ENCODE assay signal across 24 mouse cellular contexts in the genomic region with DNA sequence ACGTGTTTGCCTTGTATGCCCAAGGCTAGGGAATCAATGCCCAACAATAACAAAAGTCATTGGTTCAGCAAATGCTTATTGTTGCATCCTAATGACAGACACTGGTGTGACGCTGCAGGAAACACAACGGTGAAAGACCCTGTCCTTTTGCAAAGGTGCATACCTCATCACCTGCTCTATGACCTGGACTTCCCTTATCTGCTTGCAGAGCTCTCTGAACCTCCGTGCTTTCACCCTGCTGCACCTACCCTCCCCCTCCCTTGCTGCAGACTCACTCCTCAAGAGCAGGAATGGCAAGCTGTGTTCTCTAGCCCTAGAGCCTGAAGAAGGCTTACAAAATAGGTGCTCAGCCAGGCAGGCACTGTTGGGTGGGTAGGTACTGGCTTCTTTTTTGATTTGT. TPM values are rescaled to one million over a fixed set of nuclear protein-coding genes. Genes with fewer than 3 reads are reported as not detected.
DNase-seq lines count a peak whose midpoint lies in the region; ATAC-seq and TF ChIP-seq lines count a peak whose summit lies in the region.
"Had no signal": no experiment of that assay in that cellular context is flagged by ENCODE, and none has a peak within 500 bp of the region (broad histone marks: within the 10 kb centered on the region; RNA-seq: fewer than 3 reads in every experiment).

No protein-coding gene starts in this region.

- no peak for TF ChIP-seq POLR2A in small intestine, adult 2 months (IDR thresholded peaks at IDR 0.05; ENCODE audit: low read depth, low read length)

- DNase-seq in liver: no peak
- peak; percentile 83 for DNase-seq in yolk sac, embryonic 10.5 days (ENCODE audit: low spot score)
- DNase-seq in left cerebral cortex, postnatal 36 days (ENCODE audit: low spot score in 2 of 2): no peak
- no peak for DNase-seq in forebrain, postnatal 0 days
- DNase-seq: adrenal gland, postnatal 10 days; adrenal gland, postnatal 36 days; B cell, adult 2 months; cerebellum, adult 18-20 months; cerebellum, adult 9-10 months; cerebellum, postnatal 14 days; gastrocnemius, postnatal 25 days; heart, adult 18-20 months; heart, postnatal 14 days; heart, postnatal 4 days had no signal

- H3K9ac ChIP-seq in liver, embryonic 16.5 days (ENCODE audit: low read depth, low read length): no peak overlapping the region
- no peak overlapping the region for H3K9ac ChIP-seq in intestine, embryonic 16.5 days (ENCODE audit: low read depth, low read length)
- no peak overlapping the region for H3K9ac ChIP-seq in forebrain, postnatal 0 days
- H3K9ac ChIP-seq: forebrain, embryonic 13.5 days; heart, embryonic 13.5 days; hindbrain, embryonic 14.5 days had no signal

- WGBS in liver, embryonic 16.5 days (ENCODE audit: insufficient replicate concordance): 58% methylated on average over 4 of the region's 4 CpGs
- WGBS in intestine, embryonic 16.5 days: 57% methylated on average over 4 of the region's 4 CpGs
- whole genome bisulfite sequencing in small intestine, adult 2 months: 42% methylated on average over 4 of the region's 4 CpGs
- 75% methylated on average over 4 of the region's 4 CpGs for WGBS in forebrain, postnatal 0 days

- no peak overlapping the region for H3K4me2 ChIP-seq in liver, embryonic 16.5 days (ENCODE audit: low read depth, low read length)
- no peak overlapping the region for H3K4me2 ChIP-seq in intestine, embryonic 16.5 days (ENCODE audit: low read depth, low read length)
- H3K4me2 ChIP-seq in forebrain, postnatal 0 days (ENCODE audit: low read depth): no peak overlapping the region
- H3K4me2 ChIP-seq: forebrain, embryonic 13.5 days; heart, embryonic 13.5 days; hindbrain, embryonic 14.5 days had no signal

- no peaks in the 10 kb centered on the region for H3K9me3 ChIP-seq in liver, embryonic 16.5 days (replicated peaks; ENCODE audit: control insufficient read depth, low read length)
- no peaks in the 10 kb centered on the region for H3K9me3 ChIP-seq in intestine, embryonic 16.5 days (ENCODE audit: control insufficient read depth, low read length)
- no peaks in the 10 kb centered on the region for H3K9me3 ChIP-seq in forebrain, postnatal 0 days (ENCODE audit: low read length)
- H3K9me3 ChIP-seq: forebrain, embryonic 10.5 days; forebrain, embryonic 13.5 days; G1E; heart, embryonic 13.5 days had no signal

- no peak for TF ChIP-seq CTCF in small intestine, adult 2 months (IDR thresholded peaks at IDR 0.05; ENCODE audit: extremely low read depth, insufficient read length, insufficient replicate concordance, low read depth, low read length)
- no peak for TF ChIP-seq CTCF in forebrain, postnatal 0 days (IDR thresholded peaks at IDR 0.05; ENCODE audit: low read depth)

- H3K27me3 ChIP-seq in liver, embryonic 16.5 days (ENCODE audit: control insufficient read depth, insufficient read depth, low read depth, low read length): no peaks in the 10 kb centered on the region
- no peaks in the 10 kb centered on the region for H3K27me3 ChIP-seq in intestine, embryonic 16.5 days (replicated peaks; ENCODE audit: control insufficient read depth, insufficient read depth, low read length)
- no peaks in the 10 kb centered on the region for H3K27me3 ChIP-seq in small intestine, adult 2 months (ENCODE audit: control insufficient read depth, insufficient read depth, low read length)
- H3K27me3 ChIP-seq in forebrain, postnatal 0 days (ENCODE audit: insufficient read depth, low read length): no peaks in the 10 kb centered on the region
- H3K27me3 ChIP-seq: CH12.LX; forebrain, embryonic 13.5 days; heart, embryonic 13.5 days; Patski had no signal

- H3K4me1 ChIP-seq in liver, embryonic 16.5 days (ENCODE audit: control insufficient read depth, low read depth, low read length): peaks cover 3% of the 10 kb centered on the region; the same call in 1 of the 2 replicates
- no peaks in the 10 kb centered on the region for H3K4me1 ChIP-seq in intestine, embryonic 16.5 days (ENCODE audit: control insufficient read depth, insufficient read depth, low read length)
- H3K4me1 ChIP-seq in small intestine, adult 2 months (ENCODE audit: control insufficient read depth, insufficient read depth, insufficient read length, low read length): peaks cover 16% of the 10 kb centered on the region; the same call in 1 of the 2 replicates
- H3K4me1 ChIP-seq in forebrain, postnatal 0 days (ENCODE audit: insufficient read depth): no peaks in the 10 kb centered on the region
- H3K4me1 ChIP-seq: forebrain, embryonic 10.5 days; forebrain, embryonic 13.5 days had no signal

- H3K36me3 ChIP-seq in liver, embryonic 16.5 days (ENCODE audit: control insufficient read depth, insufficient read depth): peaks cover 11% of the 10 kb centered on the region
- H3K36me3 ChIP-seq in intestine, embryonic 16.5 days (ENCODE audit: control insufficient read depth, insufficient read depth, low read length): peaks cover 11% of the 10 kb centered on the region
- peaks cover 10% of the 10 kb centered on the region for H3K36me3 ChIP-seq in small intestine, adult 2 months (ENCODE audit: control insufficient read depth, insufficient read depth, low read length)
- H3K36me3 ChIP-seq in forebrain, postnatal 0 days (ENCODE audit: insufficient read depth): peaks cover 26% of the 10 kb centered on the region

- no peak overlapping the region for H3K4me3 ChIP-seq in liver, embryonic 16.5 days (ENCODE audit: low read depth, low read length)
- no peak overlapping the region for H3K4me3 ChIP-seq in intestine, embryonic 16.5 days (ENCODE audit: low read length)
- H3K4me3 ChIP-seq in small intestine, adult 2 months (ENCODE audit: low read depth, low read length): no peak overlapping the region
- no peak overlapping the region for H3K4me3 ChIP-seq in forebrain, postnatal 0 days (ENCODE audit: low read depth, low read length)
- H3K4me3 ChIP-seq: forebrain, embryonic 10.5 days; forebrain, embryonic 13.5 days; heart, embryonic 13.5 days had no signal

- peak; percentile 57 for ATAC-seq in liver, embryonic 16.5 days (ENCODE audit: low read depth)
- ATAC-seq in intestine, embryonic 16.5 days: peak; percentile 70
- ATAC-seq in forebrain, postnatal 0 days: no peak
- ATAC-seq: forebrain, embryonic 13.5 days; Patski had no signal

- intact Hi-C loops in left cerebral cortex, postnatal 36 days (cut with DNase I): no loop called here

- no peak overlapping the region for H3K27ac ChIP-seq in liver, embryonic 16.5 days (ENCODE audit: low read length)
- no peak overlapping the region for H3K27ac ChIP-seq in intestine, embryonic 16.5 days (ENCODE audit: low read length)
- 0 out of 2 replicates have a peak overlapping the region, but pooled peaks have one; percentile 8 for H3K27ac ChIP-seq in small intestine, adult 2 months (ENCODE audit: insufficient read depth, low read depth, low read length)
- no peak overlapping the region for H3K27ac ChIP-seq in forebrain, postnatal 0 days (ENCODE audit: low read depth, low read length)
- H3K27ac ChIP-seq: forebrain, embryonic 10.5 days; forebrain, embryonic 13.5 days; heart, embryonic 13.5 days; hindbrain, embryonic 14.5 days had no signal

RNA-seq across cellular contexts. Expression of a gene that starts 15.8 kb away (rescaled TPM):
- polyA plus RNA-seq in liver, embryonic 16.5 days (2015; fragmentation: Nextera tagmentation; extraction: Ambion mirVana): 165 and 182 TPM in 2 replicates
- 193 and 196 TPM in 2 replicates for polyA plus RNA-seq in intestine, embryonic 16.5 days (2015; fragmentation: Nextera tagmentation; extraction: Ambion mirVana)
- polyA plus RNA-seq in small intestine, adult 2 months (2012; rRNA removed): 89.1 and 171 TPM in 2 replicates
- total RNA-seq in left cerebral cortex, postnatal 36 days (2021): 100 to 1,000 TPM; 460 to 526 TPM
- 303 and 330 TPM in 2 replicates for total RNA-seq in forebrain, postnatal 0 days (2014; rRNA removed)
- polyA plus RNA-seq in forebrain, postnatal 0 days (2015; fragmentation: Nextera tagmentation; extraction: Ambion mirVana): 413 and 423 TPM in 2 replicates

RNA-seq across cellular contexts. Expression of a gene that starts 15.9 kb away (rescaled TPM):
- polyA plus RNA-seq in liver, embryonic 16.5 days (2015; fragmentation: Nextera tagmentation; extraction: Ambion mirVana): 2.2 and 3.1 TPM in 2 replicates
- 7.6 and 8.2 TPM in 2 replicates for polyA plus RNA-seq in intestine, embryonic 16.5 days (2015; fragmentation: Nextera tagmentation; extraction: Ambion mirVana)
- 116 and 171 TPM in 2 replicates for polyA plus RNA-seq in small intestine, adult 2 months (2012; rRNA removed)
- 10 to 100 TPM; 64.9 to 80.2 TPM for total RNA-seq in left cerebral cortex, postnatal 36 days (2021)
- 106 and 107 TPM in 2 replicates for total RNA-seq in forebrain, postnatal 0 days (2014; rRNA removed)
- 75.4 and 91.8 TPM in 2 replicates for polyA plus RNA-seq in forebrain, postnatal 0 days (2015; fragmentation: Nextera tagmentation; extraction: Ambion mirVana)

RNA-seq across cellular contexts. Expression of a gene that starts 20.5 kb away (rescaled TPM):
- polyA plus RNA-seq in liver, embryonic 16.5 days (2015; fragmentation: Nextera tagmentation; extraction: Ambion mirVana): 7.9 and 8.6 TPM in 2 replicates
- 10.3 and 12.4 TPM in 2 replicates for polyA plus RNA-seq in intestine, embryonic 16.5 days (2015; fragmentation: Nextera tagmentation; extraction: Ambion mirVana)
- polyA plus RNA-seq in small intestine, adult 2 months (2012; rRNA removed): 0.95 and 3.8 TPM in 2 replicates
- total RNA-seq in left cerebral cortex, postnatal 36 days (2021): 10 to 100 TPM; 15.4 to 15.7 TPM
- total RNA-seq in forebrain, postnatal 0 days (2014; rRNA removed): 28.7 and 37.5 TPM in 2 replicates
- 29.4 and 32.2 TPM in 2 replicates for polyA plus RNA-seq in forebrain, postnatal 0 days (2015; fragmentation: Nextera tagmentation; extraction: Ambion mirVana)

RNA-seq across cellular contexts. Expression of a gene that starts 43.6 kb away (rescaled TPM):
- polyA plus RNA-seq in liver, embryonic 16.5 days (2015; fragmentation: Nextera tagmentation; extraction: Ambion mirVana): 0.50 and 0.61 TPM in 2 replicates
- 4.3 and 5.1 TPM in 2 replicates for polyA plus RNA-seq in intestine, embryonic 16.5 days (2015; fragmentation: Nextera tagmentation; extraction: Ambion mirVana)
- polyA plus RNA-seq in small intestine, adult 2 months (2012; rRNA removed): 44.3 and 51.3 TPM in 2 replicates
- total RNA-seq in left cerebral cortex, postnatal 36 days (2021): 10 to 100 TPM in 1 of 2 experiments, 1 to 10 TPM in 1; 7.7 to 10.9 TPM
- 1.5 and 6.1 TPM in 2 replicates for total RNA-seq in forebrain, postnatal 0 days (2014; rRNA removed)
- polyA plus RNA-seq in forebrain, postnatal 0 days (2015; fragmentation: Nextera tagmentation; extraction: Ambion mirVana): 6.1 TPM in 2 replicates
- total RNA-seq: G1E had no signal
- polyA plus RNA-seq: G1E, Patski had no signal
